Mouse (Mus musculus): Measurements from ENCODE around the gene Rnasel. TPM values are rescaled to one million over a fixed set of nuclear protein-coding genes. Genes with fewer than 3 reads are reported as not detected.

Gene Rnasel
- polyA plus RNA-seq, 1 experiment from 2014 or later = 19.3 TPM

- Histone ChIP-seq H3K36me3 (ENCODE audit: control insufficient read depth, insufficient read depth, low read length) (no peaks in the 10 kb centered on the region), H3K4me3 (ENCODE audit: low read depth, low read length) (no peak overlapping the region), H3K4me2 (ENCODE audit: low read depth, low read length, severe bottlenecking) (no peak overlapping the region), H3K27me3 (ENCODE audit: control insufficient read depth, insufficient read depth, low read length) (no peaks in the 10 kb centered on the region), H3K27ac (ENCODE audit: low read depth, low read length) (no peak overlapping the region), H3K9me3 (ENCODE audit: control insufficient read depth, low read length) (no peaks in the 10 kb centered on the region), H3K4me1 (replicated peaks; ENCODE audit: control insufficient read depth, insufficient read depth, low read length) (peaks cover 14% of the 10 kb centered on the region), H3K9ac (ENCODE audit: low read length) (no peak overlapping the region)
- DNase-seq (ENCODE audit: low spot score) (no peak), ATAC-seq (replicated peaks; ENCODE audit: low FRiP score) (no peak)
- 95% methylated on average over 5 of the region's 5 CpGs for WGBS
These were observed 40.6 kb upstream of the Rnasel start for GRCm38 (mm10) chr1:153708626-153709025.

- Histone ChIP-seq H3K27ac (ENCODE audit: low read depth, low read length) (no peak overlapping the region), H3K9me3 (ENCODE audit: control insufficient read depth, low read length) (no peaks in the 10 kb centered on the region), H3K4me3 (ENCODE audit: low read depth, low read length) (no peak overlapping the region), H3K9ac (ENCODE audit: low read length) (no peak overlapping the region), H3K36me3 (ENCODE audit: control insufficient read depth, insufficient read depth, low read length) (no peaks in the 10 kb centered on the region), H3K4me2 (ENCODE audit: low read depth, low read length, severe bottlenecking) (no peak overlapping the region), H3K4me1 (replicated peaks; ENCODE audit: control insufficient read depth, insufficient read depth, low read length) (peaks cover 7% of the 10 kb centered on the region), H3K27me3 (ENCODE audit: control insufficient read depth, insufficient read depth, low read length) (no peaks in the 10 kb centered on the region)
- WGBS = 84% methylated on average over 5 of the region's 5 CpGs
- DNase-seq (ENCODE audit: low spot score) = no peak
- no peak for ATAC-seq (replicated peaks; ENCODE audit: low FRiP score)
These were observed 39.8 kb upstream of the Rnasel start for GRCm38 (mm10) chr1:153709451-153709850.

- Histone ChIP-seq H3K4me3 (ENCODE audit: low read depth, low read length) (no peak overlapping the region), H3K9ac (ENCODE audit: low read length) (no peak overlapping the region), H3K27ac (ENCODE audit: low read depth, low read length) (no peak overlapping the region), H3K4me1 (replicated peaks; ENCODE audit: control insufficient read depth, insufficient read depth, low read length) (no peaks in the 10 kb centered on the region), H3K27me3 (ENCODE audit: control insufficient read depth, insufficient read depth, low read length) (no peaks in the 10 kb centered on the region), H3K9me3 (ENCODE audit: control insufficient read depth, low read length) (no peaks in the 10 kb centered on the region), H3K4me2 (ENCODE audit: low read depth, low read length, severe bottlenecking) (no peak overlapping the region), H3K36me3 (ENCODE audit: control insufficient read depth, insufficient read depth, low read length) (no peaks in the 10 kb centered on the region)
- DNase-seq (ENCODE audit: low spot score) (no peak), ATAC-seq (replicated peaks; ENCODE audit: low FRiP score) (no peak)
- WGBS = 83% methylated on average over 3 of the region's 3 CpGs
These were observed 37.5 kb upstream of the Rnasel start for GRCm38 (mm10) chr1:153711544-153712262.

GRCm38 (mm10) chr1:153712633-153713032 lies 36.6 kb upstream of the Rnasel start:
- no peaks in the 10 kb centered on the region for H3K9me3 ChIP-seq (ENCODE audit: control insufficient read depth, low read length)
- no peak overlapping the region for H3K9ac ChIP-seq (ENCODE audit: low read length)

GRCm38 (mm10) chr1:153717990-153718389 lies 31.2 kb upstream of the Rnasel start:
- ATAC-seq (replicated peaks; ENCODE audit: low FRiP score) (no peak), DNase-seq (ENCODE audit: low spot score) (no peak)
- 84% methylated on average over 1 of the region's 1 CpGs for WGBS
- no peaks in the 10 kb centered on the region for H3K27me3 ChIP-seq (ENCODE audit: control insufficient read depth, insufficient read depth, low read length)
- no peak overlapping the region for H3K4me2 ChIP-seq (ENCODE audit: low read depth, low read length, severe bottlenecking)
- H3K4me3 ChIP-seq (ENCODE audit: low read depth, low read length) = no peak overlapping the region
- no peak overlapping the region for H3K27ac ChIP-seq (ENCODE audit: low read depth, low read length)
- H3K9me3 ChIP-seq (ENCODE audit: control insufficient read depth, low read length) = no peaks in the 10 kb centered on the region
- H3K9ac ChIP-seq (ENCODE audit: low read length) = no peak overlapping the region
- H3K36me3 ChIP-seq (ENCODE audit: control insufficient read depth, insufficient read depth, low read length) = no peaks in the 10 kb centered on the region
- no peaks in the 10 kb centered on the region for H3K4me1 ChIP-seq (replicated peaks; ENCODE audit: control insufficient read depth, insufficient read depth, low read length)

More at GRCm38 (mm10) chr1:153712633-153713032, 36.6 kb upstream of the Rnasel start:
- H3K27ac ChIP-seq (ENCODE audit: low read depth, low read length) = no peak overlapping the region
- H3K4me1 ChIP-seq (replicated peaks; ENCODE audit: control insufficient read depth, insufficient read depth, low read length) = no peaks in the 10 kb centered on the region
- no peak for ATAC-seq (replicated peaks; ENCODE audit: low FRiP score)
- 97% methylated on average over 2 of the region's 2 CpGs for WGBS
- no peaks in the 10 kb centered on the region for H3K36me3 ChIP-seq (ENCODE audit: control insufficient read depth, insufficient read depth, low read length)
- H3K27me3 ChIP-seq (ENCODE audit: control insufficient read depth, insufficient read depth, low read length) = no peaks in the 10 kb centered on the region
- DNase-seq (ENCODE audit: low spot score) = no peak
- no peak overlapping the region for H3K4me3 ChIP-seq (ENCODE audit: low read depth, low read length)
- no peak overlapping the region for H3K4me2 ChIP-seq (ENCODE audit: low read depth, low read length, severe bottlenecking)

GRCm38 (mm10) chr1:153720935-153721334 lies 28.3 kb upstream of the Rnasel start:
- H3K9me3 ChIP-seq (ENCODE audit: control insufficient read depth, low read length) = no peaks in the 10 kb centered on the region
- DNase-seq (ENCODE audit: low spot score) = no peak
- H3K27ac ChIP-seq (ENCODE audit: low read depth, low read length) = no peak overlapping the region
- no peak for ATAC-seq (replicated peaks; ENCODE audit: low FRiP score)
- no peaks in the 10 kb centered on the region for H3K36me3 ChIP-seq (ENCODE audit: control insufficient read depth, insufficient read depth, low read length)
- no peak overlapping the region for H3K4me3 ChIP-seq (ENCODE audit: low read depth, low read length)
- 86% methylated on average over 7 of the region's 7 CpGs for WGBS
- no peak overlapping the region for H3K9ac ChIP-seq (ENCODE audit: low read length)
- H3K27me3 ChIP-seq (ENCODE audit: control insufficient read depth, insufficient read depth, low read length) = no peaks in the 10 kb centered on the region
- H3K4me2 ChIP-seq (ENCODE audit: low read depth, low read length, severe bottlenecking) = no peak overlapping the region
- no peaks in the 10 kb centered on the region for H3K4me1 ChIP-seq (replicated peaks; ENCODE audit: control insufficient read depth, insufficient read depth, low read length)

GRCm38 (mm10) chr1:153721565-153722310 lies 27.5 kb upstream of the Rnasel start:
- WGBS = 86% methylated on average over 9 of the region's 9 CpGs
- Histone ChIP-seq H3K9me3 (ENCODE audit: control insufficient read depth, low read length) (no peaks in the 10 kb centered on the region), H3K4me1 (replicated peaks; ENCODE audit: control insufficient read depth, insufficient read depth, low read length) (no peaks in the 10 kb centered on the region), H3K27ac (ENCODE audit: low read depth, low read length) (no peak overlapping the region), H3K4me3 (ENCODE audit: low read depth, low read length) (no peak overlapping the region), H3K9ac (ENCODE audit: low read length) (no peak overlapping the region), H3K27me3 (ENCODE audit: control insufficient read depth, insufficient read depth, low read length) (no peaks in the 10 kb centered on the region), H3K4me2 (ENCODE audit: low read depth, low read length, severe bottlenecking) (no peak overlapping the region), H3K36me3 (ENCODE audit: control insufficient read depth, insufficient read depth, low read length) (no peaks in the 10 kb centered on the region)
- no peak for ATAC-seq (replicated peaks; ENCODE audit: low FRiP score)
- DNase-seq (ENCODE audit: low spot score) = no peak

- Histone ChIP-seq H3K4me1 (replicated peaks; ENCODE audit: control insufficient read depth, insufficient read depth, low read length) (no peaks in the 10 kb centered on the region), H3K27me3 (ENCODE audit: control insufficient read depth, insufficient read depth, low read length) (no peaks in the 10 kb centered on the region), H3K9me3 (ENCODE audit: control insufficient read depth, low read length) (no peaks in the 10 kb centered on the region), H3K27ac (ENCODE audit: low read depth, low read length) (no peak overlapping the region), H3K36me3 (ENCODE audit: control insufficient read depth, insufficient read depth, low read length) (no peaks in the 10 kb centered on the region), H3K4me3 (ENCODE audit: low read depth, low read length) (no peak overlapping the region), H3K4me2 (ENCODE audit: low read depth, low read length, severe bottlenecking) (no peak overlapping the region), H3K9ac (ENCODE audit: low read length) (no peak overlapping the region)
- DNase-seq (ENCODE audit: low spot score) (no peak), ATAC-seq (replicated peaks; ENCODE audit: low FRiP score) (no peak)
- WGBS = 80% methylated on average over 9 of the region's 9 CpGs
These were observed 25.8 kb upstream of the Rnasel start for GRCm38 (mm10) chr1:153723426-153723825.

Data from forebrain, embryonic 11.5 days (tissue).